Mouse (Mus musculus) lung, adult 2 months (tissue): ENCODE measurements around the gene Ass1.

Source experiments
- CTCF ChIP-seq: fragments of 200-500 bp; IDR thresholded peaks from 2 replicates; pipeline ENCODE4 v1.5.1; 2011; ENCODE audit warnings: mild to moderate bottlenecking, low read length, control low read depth; ENCODE audit not compliant: insufficient read depth
- POLR2A ChIP-seq: fragments of 200-500 bp; IDR thresholded peaks from 2 replicates; pipeline ENCODE4 v1.6.1; 2011; ENCODE audit warnings: low read depth, mild to moderate bottlenecking, control low read depth, low read length, borderline replicate concordance; ENCODE audit errors: extremely low read depth

DNA sequence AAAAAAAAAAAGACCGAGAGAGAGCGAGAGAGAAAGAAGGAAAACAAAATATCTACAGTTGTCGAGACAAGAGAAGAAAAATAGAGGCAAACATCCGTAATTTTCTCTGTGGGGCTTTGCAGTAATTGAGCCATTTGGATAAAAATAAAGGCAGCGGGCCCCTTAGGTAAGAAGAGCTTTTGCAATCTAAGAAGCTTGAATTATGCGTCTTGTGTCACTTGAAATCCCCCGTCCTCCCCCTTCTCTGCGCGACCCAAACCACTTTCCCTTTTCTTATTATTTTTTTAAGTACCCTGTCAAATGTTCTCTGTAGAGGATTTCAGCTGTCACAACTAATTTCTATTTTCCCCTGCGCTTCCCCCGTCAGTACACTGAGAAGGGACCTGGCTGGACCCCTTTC lies 77.7 kb downstream of the Ass1 start:
- TF ChIP-seq POLR2A (no peak), CTCF (no peak)
